Mouse (Mus musculus) T-cell, adult 2 months (primary cell): ENCODE measurements around the gene Arhgef19.

Experiments
- DNase-seq: peaks from one replicate; pipeline ENCODE4 v3.0.0; 2022; ENCODE audit warnings: low spot score

The Arhgef19 gene

GRCm38 (mm10) chr4:141265979-141266637 is 26.8 kb downstream of the Arhgef19 start:
- DNase-seq: no peak

- DNase-seq: no peak
Observed at GRCm38 (mm10) chr4:141267250-141267649, 28.0 kb downstream of the Arhgef19 start.

GRCm38 (mm10) chr4:141267837-141268236 is 28.5 kb downstream of the Arhgef19 start:
- peak; percentile 29 for DNase-seq

DNA sequence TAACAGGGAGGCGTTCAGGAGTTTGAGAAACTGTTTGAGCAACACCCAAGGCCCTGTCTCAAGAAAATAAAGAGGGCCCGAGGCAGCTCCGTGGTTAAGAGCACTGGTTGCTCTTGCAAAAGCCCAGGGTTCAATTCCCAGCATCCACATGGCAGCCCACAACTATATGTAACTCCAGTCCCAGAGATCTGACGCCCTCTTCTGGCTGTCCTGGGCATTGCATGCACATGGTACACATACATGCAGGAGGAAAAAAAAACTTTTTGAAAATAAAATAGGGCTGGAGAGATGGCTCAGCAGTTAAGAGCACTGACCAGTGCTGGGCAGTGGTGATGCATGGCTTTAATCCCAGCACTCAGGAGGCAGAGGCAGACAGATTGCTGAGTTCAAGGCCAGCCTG is 29.1 kb downstream of the Arhgef19 start:
- DNase-seq: no peak

DNA sequence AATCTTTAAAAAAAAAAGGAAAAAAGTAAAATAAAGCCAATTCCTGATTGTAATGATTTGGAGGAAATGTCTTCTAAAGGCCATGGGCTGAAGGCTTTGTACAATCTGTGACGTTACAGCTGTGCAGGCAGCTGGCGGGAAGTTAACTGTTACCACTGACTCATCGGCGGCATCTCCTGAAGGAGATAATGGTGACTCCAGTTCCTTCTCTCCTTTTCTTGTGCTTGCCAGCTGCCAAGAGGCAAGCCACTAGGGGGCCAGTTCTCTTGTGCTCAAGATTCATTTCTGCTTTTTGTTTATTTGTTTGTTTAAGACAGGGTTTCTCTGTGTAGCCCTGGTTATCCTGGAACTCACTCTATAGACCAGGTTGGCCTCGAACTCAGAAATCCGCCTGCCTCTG is 29.8 kb downstream of the Arhgef19 start:
- no peak for DNase-seq

DNA sequence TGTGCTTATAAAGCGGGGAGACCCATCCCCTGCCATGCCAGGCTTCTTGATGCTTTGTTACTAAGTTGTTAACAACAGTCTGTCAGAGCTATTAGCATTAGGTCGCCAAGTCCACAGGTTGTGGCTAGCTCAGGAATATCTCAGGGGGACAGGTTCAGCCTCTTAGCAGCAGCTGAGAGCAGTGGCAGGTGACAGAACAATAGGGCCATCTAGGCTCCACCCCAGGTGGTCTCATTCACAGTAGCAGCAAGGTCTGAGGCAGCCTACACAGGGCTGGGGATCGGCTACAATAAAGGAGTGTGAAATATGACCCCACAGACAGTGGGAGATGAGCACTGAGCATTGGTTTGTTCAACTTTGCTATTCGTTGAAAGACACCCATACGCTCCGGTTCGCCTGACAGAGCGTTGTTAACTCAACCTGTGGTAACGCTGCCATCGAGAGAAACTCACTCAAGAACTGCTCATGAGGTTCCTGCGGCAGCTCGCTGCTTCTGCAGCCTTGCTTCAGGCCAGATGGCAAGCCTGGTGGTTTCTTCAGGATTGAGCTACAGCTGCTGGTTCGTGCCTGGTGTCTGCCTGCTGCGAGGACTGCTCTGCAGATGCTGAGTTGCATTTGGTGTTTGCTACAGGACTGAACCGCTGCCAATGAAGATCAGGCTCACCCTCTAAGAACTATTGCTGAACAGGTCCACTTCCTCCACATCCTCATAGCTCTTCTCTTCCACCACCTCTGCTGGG is 31.1 kb downstream of the Arhgef19 start:
- no peak for DNase-seq

GRCm38 (mm10) chr4:141271228-141271627 is 31.9 kb downstream of the Arhgef19 start:
- no peak for DNase-seq

GRCm38 (mm10) chr4:141271721-141272120 is 32.4 kb downstream of the Arhgef19 start:
- DNase-seq: no peak

- peak; percentile 53 for DNase-seq
Observed at GRCm38 (mm10) chr4:141272878-141273277, 33.6 kb downstream of the Arhgef19 start.

DNA sequence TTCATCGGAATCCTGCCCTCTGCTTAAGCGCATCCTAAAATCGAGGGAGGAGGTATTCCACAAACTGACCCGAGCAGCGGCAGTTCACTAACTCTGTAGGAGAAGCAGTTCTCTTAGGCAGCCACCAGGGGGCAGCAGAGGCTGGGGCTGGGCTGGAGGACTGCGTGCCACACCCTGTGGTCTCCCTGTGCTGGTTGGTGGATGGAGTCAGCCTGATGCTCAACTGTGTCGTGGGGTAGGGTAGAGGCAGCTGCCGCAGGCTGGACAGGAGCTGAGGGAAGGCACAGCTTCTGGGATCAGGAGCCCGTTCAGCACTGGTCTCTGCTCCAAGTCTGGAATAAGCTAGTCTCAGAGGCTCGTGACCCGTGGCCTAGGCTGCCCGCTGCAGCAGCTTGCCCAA is 34.0 kb downstream of the Arhgef19 start:
- DNase-seq: peak; percentile 73

DNA sequence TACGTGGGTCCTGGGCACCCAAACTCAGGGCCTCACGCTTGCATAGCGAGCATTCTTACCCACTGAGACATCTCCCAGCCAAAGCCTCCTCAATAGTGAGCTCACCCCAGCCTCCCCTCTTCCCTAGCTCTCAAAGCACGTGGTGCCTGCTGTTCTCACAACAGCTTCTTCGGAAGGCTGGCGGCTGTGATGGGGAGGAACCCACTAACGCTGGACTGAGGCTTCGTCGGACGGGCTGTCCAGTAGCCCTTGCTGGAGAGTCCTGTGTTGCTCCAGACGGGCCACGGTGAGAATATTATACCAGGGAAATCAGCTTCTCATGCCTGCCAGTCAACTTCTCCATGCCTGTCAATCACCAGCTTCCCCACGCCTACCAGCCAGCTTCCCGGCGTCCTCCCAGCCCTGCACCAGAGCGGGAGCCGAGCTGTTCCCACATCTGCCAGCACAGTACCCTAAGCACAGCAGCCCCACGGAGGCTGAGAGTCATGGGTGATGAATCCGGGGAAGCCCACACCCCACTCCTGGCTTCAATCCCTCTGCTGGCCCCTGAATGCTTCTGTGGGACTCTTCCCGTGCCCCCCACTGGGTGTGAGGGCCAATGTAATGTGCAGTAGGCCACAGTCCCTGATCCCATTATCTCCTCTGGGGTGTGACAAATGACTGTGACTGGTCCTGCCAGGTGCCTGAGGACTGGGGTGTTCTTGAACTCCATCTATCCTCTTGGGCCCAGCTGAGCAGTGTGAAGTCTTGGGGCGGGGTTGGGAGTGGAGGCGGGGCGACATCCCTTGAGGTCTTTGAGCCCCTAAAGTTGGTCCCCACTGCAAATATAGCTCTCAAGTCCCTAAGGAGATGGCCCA is 35.4 kb downstream of the Arhgef19 start:
- DNase-seq: no peak

GRCm38 (mm10) chr4:141277157-141277556 is 37.9 kb downstream of the Arhgef19 start:
- DNase-seq: no peak

- no peak for DNase-seq
Observed at GRCm38 (mm10) chr4:141278154-141278553, 38.9 kb downstream of the Arhgef19 start.

DNA sequence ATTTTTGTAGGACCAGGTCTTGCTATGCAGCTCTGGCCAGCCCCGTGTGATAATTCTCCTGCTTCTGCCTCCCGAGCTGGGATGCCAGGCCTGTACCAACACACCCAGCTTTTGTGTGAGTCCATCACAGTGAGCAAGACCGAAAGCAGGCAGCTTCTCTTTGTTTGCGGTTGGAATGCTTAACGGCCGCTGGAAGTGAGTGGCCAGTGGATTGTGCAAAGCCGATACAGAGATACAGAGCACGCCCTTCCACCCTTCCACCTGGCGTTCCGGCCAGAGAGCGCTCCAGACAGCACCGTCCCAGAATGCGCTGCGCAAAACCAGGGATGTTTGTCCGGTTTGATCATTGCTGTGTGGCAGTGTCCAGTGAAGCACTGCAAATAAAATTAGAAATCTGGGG is 40.0 kb downstream of the Arhgef19 start:
- no peak for DNase-seq

DNA sequence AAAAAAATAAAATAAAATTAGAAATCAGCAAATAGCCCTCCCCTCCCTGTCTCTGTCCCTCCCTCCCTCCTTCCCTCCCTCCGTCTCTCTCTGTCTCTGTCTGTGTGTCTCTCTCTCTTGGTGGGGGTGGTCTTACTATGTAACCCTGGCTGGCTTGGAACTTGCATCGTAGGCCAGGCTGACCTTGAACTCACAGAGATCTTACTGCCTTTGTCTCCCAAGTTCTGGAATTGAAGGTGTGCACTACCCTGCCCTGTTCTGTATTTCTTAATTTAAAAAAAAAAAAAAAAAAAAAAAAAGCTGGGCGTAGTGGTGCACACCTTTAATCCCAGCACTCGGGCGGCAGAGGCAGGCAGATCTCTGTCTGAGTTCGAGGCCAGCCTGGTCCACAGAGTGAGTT is 40.5 kb downstream of the Arhgef19 start:
- DNase-seq: no peak

DNA sequence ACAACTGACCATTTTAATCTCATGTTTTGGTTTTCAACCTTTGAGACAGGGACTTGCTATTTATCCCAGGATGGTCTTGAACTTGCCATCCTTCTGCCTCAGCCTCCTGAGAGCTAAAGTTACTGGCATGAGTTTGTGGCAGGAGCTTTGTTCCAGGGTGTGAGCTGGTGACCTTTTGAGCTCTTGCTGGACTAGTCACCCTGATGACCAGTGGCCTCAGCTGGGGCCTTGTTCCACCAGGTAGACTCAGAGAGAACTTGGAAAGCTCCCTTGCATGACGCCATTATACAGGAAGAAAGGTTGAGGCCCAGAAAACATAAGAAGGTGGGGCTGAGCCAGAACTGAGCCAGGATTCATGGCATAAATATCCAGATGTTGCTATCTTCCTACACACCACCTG is 41.2 kb downstream of the Arhgef19 start:
- no peak for DNase-seq

- DNase-seq: no peak
Observed at GRCm38 (mm10) chr4:141281153-141281552, 41.9 kb downstream of the Arhgef19 start.

GRCm38 (mm10) chr4:141281578-141281977 is 42.3 kb downstream of the Arhgef19 start:
- no peak for DNase-seq

GRCm38 (mm10) chr4:141282087-141282486 is 42.8 kb downstream of the Arhgef19 start:
- DNase-seq: no peak

- DNase-seq: no peak
Observed at GRCm38 (mm10) chr4:141282623-141283022, 43.3 kb downstream of the Arhgef19 start.

- DNase-seq: no peak
Observed at GRCm38 (mm10) chr4:141283176-141283878, 44.0 kb downstream of the Arhgef19 start.

DNA sequence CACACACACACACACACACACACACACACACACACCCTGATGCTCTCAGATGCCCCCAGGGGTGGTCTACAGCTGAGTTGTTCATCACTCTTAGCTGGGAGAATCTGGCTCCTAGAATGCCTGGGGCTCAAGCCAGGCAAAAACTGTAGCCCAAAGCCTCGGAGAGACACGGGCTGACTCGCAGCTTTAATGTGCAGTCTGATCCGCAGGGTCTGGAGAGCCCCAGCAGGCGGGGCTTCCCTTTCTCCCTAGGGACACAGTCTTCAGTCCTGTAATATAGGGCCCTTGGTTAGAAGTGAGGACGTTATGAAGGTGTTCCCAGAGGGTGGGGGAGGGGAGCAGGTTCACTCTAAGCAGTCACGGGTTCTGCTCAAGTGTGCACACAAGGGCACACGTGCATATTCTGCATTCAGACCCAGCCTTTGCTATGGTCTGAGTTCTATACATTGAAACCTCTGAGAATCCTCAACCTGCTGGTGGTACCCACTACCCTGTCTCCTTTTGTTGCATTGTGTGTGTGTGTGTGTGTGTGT is 44.6 kb downstream of the Arhgef19 start:
- DNase-seq: no peak
